10 mouse cellular contexts compared by ENCODE assay signal in genomic region chr8:11340310-11341110, GRCm38 (mm10). TPM values are rescaled to one million over a fixed set of nuclear protein-coding genes. Genes with fewer than 3 reads are reported as not detected.
DNase-seq lines count a peak whose midpoint lies in the region; ATAC-seq and TF ChIP-seq lines count a peak whose summit lies in the region.
"Had no signal": no experiment of that assay in that cellular context is flagged by ENCODE, and none has a peak within 500 bp of the region (broad histone marks: within the 10 kb centered on the region; RNA-seq: fewer than 3 reads in every experiment).

No protein-coding gene starts in this region.

- intact Hi-C loops in left cerebral cortex, postnatal 4 days (cut with DNase I), result no loop called here

- no peak overlapping the region for H3K4me2 ChIP-seq in liver, embryonic 11.5 days
- H3K4me2 ChIP-seq: embryonic facial prominence, embryonic 12.5 days had no signal

- H3K79me2 ChIP-seq in liver, adult 2 months (ENCODE audit: control insufficient read depth, insufficient read depth, low read length), result peaks cover 3% of the 10 kb centered on the region; the same call in 1 of the 2 replicates

- no peak overlapping the region for H3K4me3 ChIP-seq in liver, adult 2 months (ENCODE audit: insufficient read depth, low read depth, low read length)
- no peak overlapping the region for H3K4me3 ChIP-seq in liver, embryonic 11.5 days (ENCODE audit: low read depth, low read length)
- H3K4me3 ChIP-seq in embryonic facial prominence, embryonic 10.5 days, result no peak overlapping the region
- peak overlapping the region; percentile 83 for H3K4me3 ChIP-seq in megakaryocyte, embryonic 14.5 days (replicated peaks)
- H3K4me3 ChIP-seq: embryonic facial prominence, embryonic 12.5 days had no signal

- no peaks in the 10 kb centered on the region for H3K9me3 ChIP-seq in liver, embryonic 11.5 days (ENCODE audit: control insufficient read depth, low read length)
- no peaks in the 10 kb centered on the region for H3K9me3 ChIP-seq in embryonic facial prominence, embryonic 10.5 days
- H3K9me3 ChIP-seq in megakaryocyte, embryonic 14.5 days, result peaks cover 14% of the 10 kb centered on the region
- H3K9me3 ChIP-seq: embryonic facial prominence, embryonic 12.5 days; G1E had no signal

- peak; percentile 19 for DNase-seq in liver, adult 2 months (ENCODE audit: extremely low read depth, low read depth, low spot score)
- DNase-seq in liver, embryonic 11.5 days (ENCODE audit: low spot score), result no peak
- no peak for DNase-seq in embryonic facial prominence, embryonic 10.5 days (ENCODE audit: low spot score)
- DNase-seq in kidney, adult 8-10 months, result peak; percentile 51 to 58
- DNase-seq in left cerebral cortex, postnatal 4 days, result no peak
- DNase-seq in frontal cortex, postnatal 10 days (ENCODE audit: low spot score in 2 of 2), result no peak
- DNase-seq in neural tube, embryonic 10.5 days (ENCODE audit: extremely low spot score, low spot score), result no peak

- no peaks in the 10 kb centered on the region for H3K36me3 ChIP-seq in liver, adult 2 months (ENCODE audit: control insufficient read depth, insufficient read depth, low read length)
- no peaks in the 10 kb centered on the region for H3K36me3 ChIP-seq in liver, embryonic 11.5 days (ENCODE audit: control insufficient read depth, insufficient read depth, low read length)
- peaks cover 15% of the 10 kb centered on the region; the same call in 1 of the 2 replicates for H3K36me3 ChIP-seq in embryonic facial prominence, embryonic 10.5 days (replicated peaks)
- no peaks in the 10 kb centered on the region for H3K36me3 ChIP-seq in megakaryocyte, embryonic 14.5 days (replicated peaks; ENCODE audit: low read length)
- H3K36me3 ChIP-seq: embryonic facial prominence, embryonic 12.5 days; G1E had no signal

- H3K27me3 ChIP-seq in liver, adult 2 months (ENCODE audit: control insufficient read depth, insufficient read depth, low read length), result no peaks in the 10 kb centered on the region
- no peaks in the 10 kb centered on the region for H3K27me3 ChIP-seq in liver, embryonic 11.5 days (replicated peaks; ENCODE audit: control insufficient read depth, insufficient read depth, low read length)
- no peaks in the 10 kb centered on the region for H3K27me3 ChIP-seq in embryonic facial prominence, embryonic 10.5 days (replicated peaks; ENCODE audit: low read depth, poor library complexity, severe bottlenecking)
- peaks cover 73% of the 10 kb centered on the region for H3K27me3 ChIP-seq in megakaryocyte, embryonic 14.5 days (replicated peaks)
- H3K27me3 ChIP-seq: embryonic facial prominence, embryonic 12.5 days had no signal

- 62% methylated on average over 12 of the region's 12 CpGs for WGBS in liver, adult 2 months
- 50% methylated on average over 12 of the region's 12 CpGs for WGBS in liver, embryonic 11.5 days
- WGBS in embryonic facial prominence, embryonic 10.5 days, result 76% methylated on average over 12 of the region's 12 CpGs

- H3K4me1 ChIP-seq in liver, adult 2 months (ENCODE audit: control insufficient read depth, insufficient read depth, low read length), result peaks cover 13% of the 10 kb centered on the region; the same call in 1 of the 2 replicates
- no peaks in the 10 kb centered on the region for H3K4me1 ChIP-seq in liver, embryonic 11.5 days (replicated peaks; ENCODE audit: control insufficient read depth, insufficient read depth, low read length)
- peaks cover 23% of the 10 kb centered on the region for H3K4me1 ChIP-seq in embryonic facial prominence, embryonic 10.5 days
- H3K4me1 ChIP-seq in megakaryocyte, embryonic 14.5 days, result peaks cover 29% of the 10 kb centered on the region

- H3K9ac ChIP-seq in liver, adult 2 months (ENCODE audit: low read depth, low read length), result no peak overlapping the region
- no peak overlapping the region for H3K9ac ChIP-seq in liver, embryonic 11.5 days (ENCODE audit: low read depth, low read length)
- H3K9ac ChIP-seq: embryonic facial prominence, embryonic 12.5 days had no signal

- no peak for TF ChIP-seq CTCF in liver, adult 2 months (IDR thresholded peaks at IDR 0.05; ENCODE audit: low read depth, low read length)

- no peak for TF ChIP-seq POLR2A in liver, adult 2 months (IDR thresholded peaks at IDR 0.05; ENCODE audit: extremely low read depth, insufficient read depth, low read length)

- H3K27ac ChIP-seq in liver, adult 2 months (replicated peaks; ENCODE audit: insufficient read depth, low read depth, low read length), result 0 out of 2 replicates have a peak overlapping the region, but pooled peaks have one; percentile 4
- H3K27ac ChIP-seq in liver, embryonic 11.5 days (ENCODE audit: low read depth, low read length), result no peak overlapping the region
- peak overlapping the region; percentile 35; the same call in 1 of the 2 replicates for H3K27ac ChIP-seq in embryonic facial prominence, embryonic 10.5 days (replicated peaks)
- H3K27ac ChIP-seq: embryonic facial prominence, embryonic 12.5 days had no signal

- ATAC-seq in liver, embryonic 11.5 days (replicated peaks; ENCODE audit: low FRiP score), result no peak; the same call in 1 of the 2 replicates

RNA-seq across cellular contexts. Expression of gene Col4a1, which starts 27.9 kb away (rescaled TPM):
- 25.7 and 28.3 TPM in 2 replicates for total RNA-seq in liver, adult 2 months (2014; rRNA removed)
- 21.8 and 29.1 TPM in 2 replicates for polyA plus RNA-seq in liver, adult 2 months (2012; rRNA removed)
- 40.8 and 45.7 TPM in 2 replicates for polyA plus RNA-seq in liver, embryonic 11.5 days (2014; fragmentation: Nextera tagmentation; extraction: Ambion mirVana)
- 128 and 138 TPM in 2 replicates for polyA plus RNA-seq in embryonic facial prominence, embryonic 10.5 days (2016; fragmentation: Nextera tagmentation; extraction: Ambion mirVana)
- polyA plus RNA-seq in megakaryocyte, embryonic 14.5 days (2012; ENCODE audit: insufficient read depth, low replicate concordance), result 0.67 TPM in 1 of 2 replicates, not detected in the other
- 100 to 1,000 TPM; 142 TPM for total RNA-seq in left cerebral cortex, postnatal 4 days (2021)
- polyA plus RNA-seq: G1E had no signal

RNA-seq across cellular contexts. Expression of gene Col4a2, which starts 27.9 kb away (rescaled TPM):
- 7.7 and 10.9 TPM in 2 replicates for total RNA-seq in liver, adult 2 months (2014; rRNA removed)
- 6.1 and 8.0 TPM in 2 replicates for polyA plus RNA-seq in liver, adult 2 months (2012; rRNA removed)
- 12.2 and 13.1 TPM in 2 replicates for polyA plus RNA-seq in liver, embryonic 11.5 days (2014; fragmentation: Nextera tagmentation; extraction: Ambion mirVana)
- polyA plus RNA-seq in embryonic facial prominence, embryonic 10.5 days (2016; fragmentation: Nextera tagmentation; extraction: Ambion mirVana), result 51.8 and 54.7 TPM in 2 replicates
- 0.34 and 1.0 TPM in 2 replicates for polyA plus RNA-seq in megakaryocyte, embryonic 14.5 days (2012; ENCODE audit: insufficient read depth, low replicate concordance)
- total RNA-seq in left cerebral cortex, postnatal 4 days (2021), result 10 to 100 TPM; 97.2 to 98.2 TPM
- polyA plus RNA-seq: G1E had no signal

Comparison
In these comparisons a context has a peak if more than half of its experiments do, and no peak if none do; other contexts are left out.
1. DNase-seq: peak in liver, adult 2 months (single experiment) and kidney, adult 8-10 months (2 of 2); none in liver, embryonic 11.5 days (single experiment), embryonic facial prominence, embryonic 10.5 days (single experiment), left cerebral cortex, postnatal 4 days (single experiment), frontal cortex, postnatal 10 days (0 of 2) and neural tube, embryonic 10.5 days (single experiment).
2. RNA of gene Col4a1, which starts 27.9 kb away (polyA plus RNA-seq): 128 to 138 TPM in embryonic facial prominence, embryonic 10.5 days, 40.8 to 45.7 TPM in liver, embryonic 11.5 days and 21.8 to 29.1 TPM in liver, adult 2 months; 0.67 TPM in megakaryocyte, embryonic 14.5 days; every median in the first group is over 10 times any median in the second.